Mouse (Mus musculus) cerebellum, adult 2 months (tissue): ENCODE measurements at regions not wholly inside any gene's neighbourhood (a gene's known extent, or its start where the extent isn't known, plus 50 kb on each side); places are given as distances from the start of the nearest gene placed in this dataset.

Experiments
- CTCF ChIP-seq: fragments of 200-500 bp; IDR thresholded peaks from 2 replicates; pipeline ENCODE4 v1.5.1; 2011; ENCODE audit warnings: low read depth, mild to moderate bottlenecking, control low read depth, low read length, moderate library complexity, borderline replicate concordance; ENCODE audit not compliant: insufficient read depth
- POLR2A ChIP-seq: fragments of 200-500 bp; IDR thresholded peaks from 2 replicates; pipeline ENCODE4 v1.6.1; 2011; ENCODE audit warnings: low read length, control low read depth, borderline replicate concordance; ENCODE audit not compliant: insufficient read depth

DNA sequence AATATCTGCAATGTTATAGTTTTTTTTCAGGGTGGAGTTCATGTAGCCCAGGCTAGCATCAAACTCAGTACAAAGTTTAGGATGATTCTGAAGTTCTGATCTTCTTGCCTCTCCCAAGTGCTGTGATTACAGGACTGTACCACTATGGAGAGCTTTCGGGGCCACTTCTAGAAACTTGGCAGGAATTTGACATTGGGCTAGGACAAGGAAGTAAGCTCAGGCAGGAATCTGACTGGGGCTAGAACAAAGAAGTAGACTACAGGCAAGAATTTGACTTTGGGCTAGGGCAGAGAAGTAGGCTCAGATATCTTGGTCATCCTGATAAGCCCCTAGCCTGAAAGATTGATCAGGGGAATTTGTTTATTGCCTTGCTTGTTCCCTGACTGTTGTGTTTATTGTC, 109.9 kb upstream of the Fam3c start:
- TF ChIP-seq CTCF (no peak), POLR2A (no peak)
